ENCODE assay signal across 7 mouse cellular contexts in genomic region chr13:91370886-91371595, GRCm38 (mm10).
DNase-seq lines count a peak whose midpoint lies in the region; ATAC-seq and TF ChIP-seq lines count a peak whose summit lies in the region.

No protein-coding gene starts in this region.

- intact Hi-C loops in left cerebral cortex, postnatal 4 days (cut with DNase I): loop anchor here (2.0 kb wide), 1 partner anchor 90 kb away; the partner anchor contains the start of gene Ssbp2

- peak; percentile 51; the same call in 1 of the 2 replicates for TF ChIP-seq POLR2A in small intestine, adult 2 months (IDR thresholded peaks at IDR 0.05; ENCODE audit: low read depth, low read length)

- peak; percentile 96 for DNase-seq in adrenal gland, postnatal 10 days
- peak; percentile 97 for DNase-seq in embryonic facial prominence, embryonic 10.5 days (ENCODE audit: low spot score)
- peak; percentile 46 for DNase-seq in gonadal fat pad, adult 2 months (ENCODE audit: low read depth)
- peak; percentile 96 for DNase-seq in left cerebral cortex, postnatal 4 days

- H3K4me2 ChIP-seq in intestine, postnatal 0 days (replicated peaks; ENCODE audit: low read depth): peak overlapping the region; percentile 90
- H3K4me2 ChIP-seq in midbrain, embryonic 12.5 days (replicated peaks): peak overlapping the region; percentile 74

- peaks cover 67% of the 10 kb centered on the region for H3K4me1 ChIP-seq in embryonic facial prominence, embryonic 10.5 days
- no peaks in the 10 kb centered on the region for H3K4me1 ChIP-seq in intestine, postnatal 0 days (replicated peaks; ENCODE audit: control insufficient read depth, insufficient read depth, low read length)
- H3K4me1 ChIP-seq in midbrain, embryonic 12.5 days: peaks cover 57% of the 10 kb centered on the region
- H3K4me1 ChIP-seq in small intestine, adult 2 months (ENCODE audit: control insufficient read depth, insufficient read depth, insufficient read length, low read length): peaks cover 8% of the 10 kb centered on the region

- H3K27me3 ChIP-seq in embryonic facial prominence, embryonic 10.5 days (replicated peaks; ENCODE audit: low read depth, poor library complexity, severe bottlenecking): no peaks in the 10 kb centered on the region
- no peaks in the 10 kb centered on the region for H3K27me3 ChIP-seq in intestine, postnatal 0 days (replicated peaks; ENCODE audit: control insufficient read depth, insufficient read depth, low read length)
- H3K27me3 ChIP-seq in midbrain, embryonic 12.5 days: no peaks in the 10 kb centered on the region
- no peaks in the 10 kb centered on the region for H3K27me3 ChIP-seq in small intestine, adult 2 months (ENCODE audit: control insufficient read depth, insufficient read depth, low read length)

- H3K9ac ChIP-seq in intestine, postnatal 0 days (ENCODE audit: low read depth, low read length): peak overlapping the region; percentile 54
- peak overlapping the region; percentile 60 for H3K9ac ChIP-seq in midbrain, embryonic 12.5 days (replicated peaks)

- no peaks in the 10 kb centered on the region for H3K36me3 ChIP-seq in embryonic facial prominence, embryonic 10.5 days (replicated peaks)
- no peaks in the 10 kb centered on the region for H3K36me3 ChIP-seq in intestine, postnatal 0 days (ENCODE audit: control insufficient read depth, insufficient read depth)
- H3K36me3 ChIP-seq in midbrain, embryonic 12.5 days: no peaks in the 10 kb centered on the region
- H3K36me3 ChIP-seq in small intestine, adult 2 months (ENCODE audit: control insufficient read depth, insufficient read depth, low read length): no peaks in the 10 kb centered on the region

- peak; percentile 17 for TF ChIP-seq CTCF in intestine, postnatal 0 days (IDR thresholded peaks at IDR 0.05; ENCODE audit: low read depth)
- peak; percentile 16; the same call in 1 of the 2 replicates for TF ChIP-seq CTCF in small intestine, adult 2 months (IDR thresholded peaks at IDR 0.05; ENCODE audit: extremely low read depth, insufficient read length, insufficient replicate concordance, low read depth, low read length)

- peak; percentile 95 for ATAC-seq in intestine, postnatal 0 days
- ATAC-seq in midbrain, embryonic 12.5 days (ENCODE audit: low FRiP score, low read depth): peak; percentile 93

- H3K4me3 ChIP-seq in embryonic facial prominence, embryonic 10.5 days: peak overlapping the region; percentile 60
- peak overlapping the region; percentile 42 for H3K4me3 ChIP-seq in intestine, postnatal 0 days (ENCODE audit: low read depth, low read length)
- H3K4me3 ChIP-seq in midbrain, embryonic 12.5 days: peak overlapping the region; percentile 39
- peak overlapping the region; percentile 63 for H3K4me3 ChIP-seq in small intestine, adult 2 months (ENCODE audit: low read depth, low read length)

- H3K27ac ChIP-seq in embryonic facial prominence, embryonic 10.5 days (replicated peaks): peak overlapping the region; percentile 98
- H3K27ac ChIP-seq in intestine, postnatal 0 days (ENCODE audit: low read depth, low read length): peak overlapping the region; percentile 90
- H3K27ac ChIP-seq in midbrain, embryonic 12.5 days (replicated peaks): peak overlapping the region; percentile 97
- peak overlapping the region; percentile 84 for H3K27ac ChIP-seq in small intestine, adult 2 months (ENCODE audit: insufficient read depth, low read depth, low read length)

- H3K9me3 ChIP-seq in embryonic facial prominence, embryonic 10.5 days: no peaks in the 10 kb centered on the region
- H3K9me3 ChIP-seq in intestine, postnatal 0 days (ENCODE audit: control insufficient read depth): no peaks in the 10 kb centered on the region
- no peaks in the 10 kb centered on the region for H3K9me3 ChIP-seq in midbrain, embryonic 12.5 days

- WGBS in embryonic facial prominence, embryonic 10.5 days: under 1% methylated on average over 28 of the region's 28 CpGs
- WGBS in intestine, postnatal 0 days: under 1% methylated on average over 28 of the region's 28 CpGs
- under 1% methylated on average over 28 of the region's 28 CpGs for WGBS in midbrain, embryonic 12.5 days
- WGBS in small intestine, adult 2 months: under 1% methylated on average over 28 of the region's 28 CpGs

Comparison
In these comparisons a context has a peak if more than half of its experiments do, and no peak if none do; other contexts are left out.
1. Peak in every context shown above with its lines: DNase-seq, ATAC-seq, H3K4me3 ChIP-seq and H3K27ac ChIP-seq.
2. DNase-seq: peak in every context shown above with its lines; median percentile 97 in embryonic facial prominence, embryonic 10.5 days; 96 in adrenal gland, postnatal 10 days; 96 in left cerebral cortex, postnatal 4 days; 46 in gonadal fat pad, adult 2 months.